9 mouse cellular contexts compared by ENCODE assay signal in genomic region chr17:5206731-5207130, GRCm38 (mm10).
A peak's percentile ranks its signal among the peaks of the same experiment; 100 is the strongest.
DNase-seq lines count a peak whose midpoint lies in the region; ATAC-seq and TF ChIP-seq lines count a peak whose summit lies in the region.
"Had no signal": no experiment of that assay in that cellular context is flagged by ENCODE, and none has a peak within 500 bp of the region (broad histone marks: within the 10 kb centered on the region; RNA-seq: fewer than 3 reads in every experiment).

No protein-coding gene starts in this region.

- H3K4me1 ChIP-seq in kidney, embryonic 14.5 days (ENCODE audit: control insufficient read depth, insufficient read depth, low read length), result peaks cover 10% of the 10 kb centered on the region; the same call in 1 of the 2 replicates
- H3K4me1 ChIP-seq in limb, embryonic 15.5 days, result peaks cover 42% of the 10 kb centered on the region
- H3K4me1 ChIP-seq in cerebellum, adult 2 months (ENCODE audit: control insufficient read depth, insufficient read depth, low read length), result peaks cover 26% of the 10 kb centered on the region

- H3K36me3 ChIP-seq in kidney, embryonic 14.5 days (ENCODE audit: control insufficient read depth, insufficient read depth, low read length), result no peaks in the 10 kb centered on the region
- no peaks in the 10 kb centered on the region for H3K36me3 ChIP-seq in limb, embryonic 15.5 days

- no peak for ATAC-seq in kidney, embryonic 14.5 days (ENCODE audit: low FRiP score, low TSS enrichment)
- peak; percentile 58 for ATAC-seq in common myeloid progenitor, adult 5-6 weeks (replicated peaks; ENCODE audit: low read depth, poor library complexity, severe bottlenecking)
- no peak for ATAC-seq in limb, embryonic 15.5 days (ENCODE audit: insufficient number of reproducible peaks, low FRiP score, low TSS enrichment, low read depth)
- ATAC-seq in neutrophil, adult 5-6 weeks (ENCODE audit: extremely low read depth, insufficient number of reproducible peaks, low FRiP score, poor library complexity, severe bottlenecking), result peak; percentile 47

- no peak for TF ChIP-seq CTCF in cerebellum, adult 2 months (IDR thresholded peaks at IDR 0.05; ENCODE audit: borderline replicate concordance, insufficient read depth, low read depth, low read length)

- peak; percentile 43 for DNase-seq in kidney, adult 18-20 months
- no peak for DNase-seq in cerebellum, adult 2 months
- DNase-seq in urinary bladder, postnatal 10 days (ENCODE audit: low spot score), result no peak
- DNase-seq in thymus, postnatal 25 days, result no peak
- DNase-seq: thymus, adult 18-20 months had no signal

- H3K9ac ChIP-seq in kidney, embryonic 14.5 days (ENCODE audit: low read depth, low read length), result no peak overlapping the region
- no peak overlapping the region for H3K9ac ChIP-seq in limb, embryonic 15.5 days

- no peaks in the 10 kb centered on the region for H3K27me3 ChIP-seq in kidney, embryonic 14.5 days (ENCODE audit: control insufficient read depth, insufficient read depth, low read length)
- no peaks in the 10 kb centered on the region for H3K27me3 ChIP-seq in limb, embryonic 15.5 days
- no peaks in the 10 kb centered on the region for H3K27me3 ChIP-seq in cerebellum, adult 2 months (ENCODE audit: control insufficient read depth, insufficient read depth, low read length)

- WGBS in kidney, embryonic 14.5 days, result 77% methylated on average over 9 of the region's 9 CpGs
- 55% methylated on average over 9 of the region's 9 CpGs for whole genome bisulfite sequencing in limb, embryonic 15.5 days
- WGBS in cerebellum, adult 2 months, result 46% methylated on average over 9 of the region's 9 CpGs

- no peak overlapping the region for H3K4me2 ChIP-seq in kidney, embryonic 14.5 days (replicated peaks; ENCODE audit: low read depth, low read length)
- no peak overlapping the region for H3K4me2 ChIP-seq in limb, embryonic 15.5 days

- H3K27ac ChIP-seq in kidney, embryonic 14.5 days (ENCODE audit: low read depth, low read length), result no peak overlapping the region
- H3K27ac ChIP-seq in limb, embryonic 15.5 days, result 0 out of 2 replicates have a peak overlapping the region, but pooled peaks have one; percentile 22
- H3K27ac ChIP-seq in cerebellum, adult 2 months (ENCODE audit: insufficient read depth, low read length), result no peak overlapping the region

- TF ChIP-seq POLR2A in cerebellum, adult 2 months (IDR thresholded peaks at IDR 0.05; ENCODE audit: borderline replicate concordance, insufficient read depth, low read length), result no peak

- no peak overlapping the region for H3K4me3 ChIP-seq in kidney, embryonic 14.5 days (ENCODE audit: low read length)
- no peak overlapping the region for H3K4me3 ChIP-seq in limb, embryonic 15.5 days
- no peak overlapping the region for H3K4me3 ChIP-seq in cerebellum, adult 2 months (replicated peaks; ENCODE audit: insufficient read depth, low read depth, low read length)

- H3K9me3 ChIP-seq in kidney, embryonic 14.5 days (ENCODE audit: control insufficient read depth, low read length), result no peaks in the 10 kb centered on the region
- no peaks in the 10 kb centered on the region for H3K9me3 ChIP-seq in limb, embryonic 15.5 days

Comparison
In these comparisons a context has a peak if more than half of its experiments do, and no peak if none do; other contexts are left out.
1. ATAC-seq: peak in common myeloid progenitor, adult 5-6 weeks (single experiment) and neutrophil, adult 5-6 weeks (single experiment); none in kidney, embryonic 14.5 days (single experiment) and limb, embryonic 15.5 days (single experiment).